Mouse (Mus musculus) layer of hippocampus, adult 9-11 months (tissue): ENCODE measurements around the gene Abhd17c.
"Not testable (repeated sequence)": the region's sequence is repeated elsewhere in the genome, so short reads cannot be mapped to it uniquely, and the experiment has no call there.

Experiments used
- DNase-seq: peaks from one replicate; pipeline ENCODE4 v3.0.0; 2022

The Abhd17c gene

DNA sequence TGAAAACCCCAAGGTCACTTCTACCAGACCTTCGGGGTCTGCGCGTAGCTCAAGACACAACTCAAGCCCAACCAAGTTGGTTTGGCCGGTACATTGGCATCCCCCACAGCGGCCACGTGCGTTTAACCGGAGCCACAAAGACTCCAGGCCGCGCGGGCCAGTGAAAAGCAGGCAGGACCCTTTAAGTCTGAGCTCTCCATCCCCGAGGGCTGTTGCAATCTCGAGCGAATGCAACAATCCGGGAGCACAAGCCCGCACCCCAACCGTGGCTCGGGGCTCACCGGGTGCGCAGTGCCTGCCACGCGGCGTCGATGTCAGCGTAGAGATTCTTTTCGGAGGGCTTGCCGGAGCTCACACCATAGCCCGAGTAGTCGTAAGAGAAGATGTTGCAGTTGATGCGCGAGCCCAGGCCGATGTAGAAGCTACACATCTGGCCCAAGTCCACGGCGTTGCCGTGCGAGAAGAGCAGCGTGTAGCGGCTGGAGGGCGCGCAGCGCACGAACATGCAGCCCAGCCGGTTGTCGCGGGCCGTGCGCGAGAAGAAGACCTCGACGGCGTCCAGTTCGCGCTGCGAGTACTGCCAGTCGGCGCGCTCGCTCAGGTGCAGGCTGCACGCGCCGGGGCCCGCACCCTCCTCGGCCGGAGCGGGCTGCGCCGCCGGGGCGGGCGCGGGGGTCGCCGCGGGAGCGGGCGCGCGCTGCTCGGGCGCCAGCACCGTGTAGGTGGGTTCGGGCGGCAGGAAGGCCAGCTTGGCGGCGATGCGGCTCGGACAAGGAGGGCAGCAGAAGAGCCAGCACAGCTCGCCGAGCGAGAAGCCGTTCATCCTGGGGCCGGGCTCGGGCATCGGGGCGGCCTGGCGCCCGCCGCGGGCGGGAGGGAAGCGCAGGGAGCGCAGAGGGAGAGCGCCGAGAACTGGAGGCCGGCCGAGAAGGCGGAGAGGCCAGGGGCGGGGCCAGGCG lies at the start of gene Abhd17c:
Gene Abhd17c (minus strand): TSS at position 893 of the 959 bp plus-strand sequence.
- no peak for DNase-seq

GRCm38 (mm10) chr7:84197208-84197860 lies 45.6 kb upstream of the Abhd17c start:
- no peak for DNase-seq

DNA sequence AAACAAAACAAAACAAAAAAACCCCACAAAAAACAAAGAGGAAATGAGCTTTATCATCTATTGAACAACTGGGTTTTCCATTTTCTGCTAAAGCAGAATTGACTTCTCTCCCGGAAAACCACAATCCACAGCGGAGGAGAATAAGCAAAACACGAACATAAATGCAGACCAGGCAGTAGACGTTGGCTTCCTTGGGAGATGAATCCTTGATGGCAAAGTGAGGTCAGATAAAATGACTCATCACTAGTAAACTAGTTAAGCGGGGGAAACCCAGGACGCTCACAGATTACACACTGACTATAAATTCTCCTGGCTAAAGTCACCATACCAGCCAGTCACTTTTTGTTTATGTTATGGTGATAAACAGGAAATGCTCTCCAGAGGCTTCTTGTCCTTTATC lies 44.5 kb upstream of the Abhd17c start:
- DNase-seq = no peak

- no peak for DNase-seq
These were observed 40.6 kb upstream of the Abhd17c start for GRCm38 (mm10) chr7:84192256-84192655.

DNA sequence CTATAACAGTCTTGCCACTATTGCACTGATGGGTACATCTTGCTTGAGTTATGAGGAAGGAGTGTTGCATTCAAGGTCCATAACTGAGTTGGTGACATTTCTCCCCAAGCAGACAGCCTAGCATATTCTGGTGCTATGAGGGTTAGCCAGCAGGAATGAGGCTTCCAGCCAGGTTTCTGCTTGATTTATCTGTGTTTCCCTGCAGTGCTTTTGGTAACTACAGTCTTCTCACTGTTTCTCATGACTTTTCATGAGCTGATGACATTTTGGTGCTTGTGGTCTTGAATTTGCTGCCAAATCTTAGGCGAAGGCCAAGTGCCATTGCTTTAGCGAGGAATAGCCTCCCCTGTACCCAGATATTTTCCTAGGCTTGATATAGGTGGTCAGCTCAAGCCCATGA lies 39.8 kb upstream of the Abhd17c start:
- DNase-seq = no peak

DNA sequence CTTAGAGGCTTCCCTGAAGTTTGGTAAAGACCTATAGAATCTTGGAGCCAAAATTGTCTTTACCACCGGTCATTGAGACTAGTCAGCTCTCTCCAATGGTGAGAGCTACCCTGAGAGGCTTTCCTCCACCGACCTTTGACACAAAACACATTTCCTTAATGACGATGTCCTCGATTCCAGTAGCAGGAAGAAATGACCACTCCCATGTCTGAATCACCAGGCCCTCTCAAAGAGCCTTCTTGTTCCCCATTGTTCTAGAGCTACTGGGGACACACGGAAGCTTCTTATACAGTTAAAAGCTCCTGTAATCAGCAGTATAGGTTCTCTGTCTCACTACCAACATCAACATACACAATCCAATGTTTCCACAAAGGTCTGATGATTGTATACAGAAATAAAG lies 36.5 kb upstream of the Abhd17c start:
- DNase-seq = no peak

GRCm38 (mm10) chr7:84185196-84185595 lies 33.5 kb upstream of the Abhd17c start:
- DNase-seq = no peak

DNA sequence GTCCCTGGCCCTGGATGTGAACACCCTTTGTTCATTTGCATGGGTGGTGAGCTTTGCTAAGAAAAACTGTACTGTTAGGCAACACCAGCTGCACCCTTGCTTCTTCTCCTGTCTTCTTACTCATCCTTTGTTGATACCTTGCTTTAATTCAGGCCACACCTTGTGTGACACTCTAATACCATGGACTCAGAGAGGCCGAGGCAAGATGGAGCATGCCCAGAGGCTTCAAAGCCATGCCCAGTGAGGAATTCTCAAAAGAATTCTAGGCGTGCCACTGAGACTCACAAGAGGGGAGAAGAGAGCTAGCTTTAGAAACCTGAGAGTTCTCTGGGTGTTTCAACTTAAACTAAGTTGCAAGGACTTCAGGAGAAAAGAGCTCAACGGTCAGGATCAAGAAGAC lies 33.0 kb upstream of the Abhd17c start:
- DNase-seq = no peak

DNA sequence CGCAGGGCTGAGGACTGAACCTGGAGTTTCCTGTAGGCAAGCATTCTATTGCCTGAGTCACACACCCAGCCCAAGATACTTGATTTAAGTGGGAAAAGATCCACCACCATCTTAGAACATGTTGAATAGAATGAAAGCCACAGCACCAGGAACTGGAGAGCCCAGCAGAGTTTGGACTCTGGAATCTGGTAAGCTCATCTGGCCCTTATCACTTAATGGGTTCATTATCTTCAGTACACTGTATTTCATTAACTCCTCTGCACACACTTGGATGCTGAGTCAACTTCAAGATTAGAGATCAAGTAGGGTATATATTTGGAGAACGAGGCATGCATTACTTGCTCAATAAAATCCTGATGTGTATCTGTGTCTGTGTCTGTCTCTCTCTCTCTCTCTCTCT lies 27.1 kb upstream of the Abhd17c start:
- not testable (repeated sequence) for DNase-seq

DNA sequence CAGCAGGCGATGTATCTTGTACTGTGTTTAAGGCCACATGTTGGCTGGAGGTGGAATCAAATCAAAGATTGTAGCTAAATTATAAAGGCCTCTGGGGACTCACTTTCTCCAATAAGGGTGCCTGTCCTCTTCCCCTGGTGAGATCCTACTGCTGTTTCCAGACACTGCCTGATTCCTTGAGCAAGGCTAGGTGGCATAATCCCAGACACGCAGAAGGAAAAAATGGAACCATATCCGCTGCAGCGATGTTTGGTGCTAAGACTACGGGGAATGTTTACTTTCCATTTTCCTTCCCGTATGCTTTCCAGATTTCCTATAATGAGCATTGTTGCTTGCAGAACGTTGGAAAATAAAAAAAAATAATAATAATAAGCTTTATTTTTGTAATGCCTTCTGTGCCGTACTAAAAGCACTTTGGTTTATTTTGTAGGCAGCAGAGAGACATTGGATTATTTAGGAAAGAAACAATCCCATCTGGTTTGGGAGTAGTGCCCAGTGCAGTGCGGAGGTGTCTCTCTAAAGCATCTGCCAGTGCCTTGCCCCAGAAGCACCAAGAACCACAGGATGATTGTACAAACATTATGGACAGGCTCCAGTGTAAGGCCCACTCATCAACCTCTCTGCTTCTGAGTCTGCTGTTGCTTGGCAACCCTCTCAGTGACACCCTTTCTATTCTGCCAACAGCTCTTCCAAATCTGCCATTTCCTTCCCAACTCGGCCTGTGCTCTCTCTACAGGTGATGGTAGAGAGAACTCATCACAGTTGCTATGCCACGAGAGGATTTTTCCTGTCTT lies 23.2 kb upstream of the Abhd17c start:
- peak; percentile 93 for DNase-seq

DNA sequence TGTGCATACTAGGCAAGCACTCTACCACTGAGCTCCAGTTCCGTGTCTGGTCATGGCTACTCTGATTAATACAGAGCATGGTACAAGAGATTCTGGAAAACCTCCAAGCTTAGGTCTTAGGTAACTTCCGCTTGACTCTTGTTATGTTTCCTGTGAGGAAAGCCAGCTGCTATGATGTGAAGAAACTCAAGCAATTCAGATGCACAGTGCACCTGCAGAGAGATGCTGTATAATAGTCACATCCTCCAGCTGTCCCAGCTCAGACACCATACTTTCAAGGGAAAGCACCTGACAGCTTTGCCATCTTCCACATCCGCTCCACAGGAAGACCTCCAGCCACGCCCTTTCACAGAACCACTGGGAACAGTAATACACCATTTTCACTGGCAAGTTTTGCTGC lies 21.7 kb upstream of the Abhd17c start:
- DNase-seq = no peak

GRCm38 (mm10) chr7:84171177-84171787 lies 19.6 kb upstream of the Abhd17c start:
- no peak for DNase-seq

- DNase-seq = no peak
These were observed 16.7 kb upstream of the Abhd17c start for GRCm38 (mm10) chr7:84168355-84168754.

- no peak for DNase-seq
These were observed 15.2 kb upstream of the Abhd17c start for GRCm38 (mm10) chr7:84166721-84167419.

DNA sequence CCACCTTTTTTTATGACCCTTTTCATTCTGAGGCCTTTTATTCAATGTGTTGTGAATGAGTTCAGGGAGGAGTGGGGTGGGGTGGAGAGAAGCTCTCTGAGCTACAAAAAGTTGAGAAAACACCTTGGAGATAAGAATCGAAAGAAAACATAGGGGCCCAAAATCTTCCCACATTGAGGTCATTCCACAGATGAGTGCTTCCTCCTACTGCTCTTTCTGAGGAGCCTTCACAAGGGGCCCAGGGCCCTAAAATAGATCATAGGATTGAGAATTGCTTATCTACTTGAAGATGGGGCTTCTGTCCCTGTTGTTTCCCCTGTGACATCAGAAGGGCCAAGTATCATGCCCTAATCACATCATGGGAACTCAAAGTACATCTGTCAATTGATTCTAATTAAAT lies 14.3 kb upstream of the Abhd17c start:
- no peak for DNase-seq

GRCm38 (mm10) chr7:84165288-84165687 lies 13.6 kb upstream of the Abhd17c start:
- DNase-seq = no peak

GRCm38 (mm10) chr7:84164880-84165279 lies 13.2 kb upstream of the Abhd17c start:
- no peak for DNase-seq

- DNase-seq = no peak
These were observed 12.7 kb upstream of the Abhd17c start for GRCm38 (mm10) chr7:84164419-84164818.

GRCm38 (mm10) chr7:84163585-84163984 lies 11.9 kb upstream of the Abhd17c start:
- DNase-seq = no peak

- no peak for DNase-seq
These were observed 7.7 kb upstream of the Abhd17c start for GRCm38 (mm10) chr7:84159414-84159813.

GRCm38 (mm10) chr7:84153821-84154220 lies 2.1 kb upstream of the Abhd17c start:
- no peak for DNase-seq

DNA sequence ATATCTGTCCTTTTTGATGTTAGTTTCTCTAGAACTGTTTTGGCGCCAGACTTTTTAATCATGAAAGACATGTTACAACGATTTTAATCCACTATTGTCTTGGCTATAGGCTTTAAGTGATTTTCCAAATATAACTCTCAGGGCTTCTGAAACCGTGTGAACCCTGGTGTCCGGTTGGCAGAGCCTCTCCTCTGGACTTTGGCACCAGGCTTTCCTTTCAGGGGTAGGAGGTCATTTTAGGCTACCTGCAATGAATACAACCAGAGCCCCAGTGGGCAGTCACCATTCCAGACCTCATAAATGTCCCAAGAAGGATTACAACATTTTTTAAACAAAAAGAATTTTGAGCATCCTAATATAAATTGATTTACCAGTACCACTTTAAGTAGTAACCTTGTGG lies 1.1 kb upstream of the Abhd17c start:
- no peak for DNase-seq
